Mouse (Mus musculus): ENCODE measurements around the gene 4930451I11Rik.

Gene 4930451I11Rik

DNA sequence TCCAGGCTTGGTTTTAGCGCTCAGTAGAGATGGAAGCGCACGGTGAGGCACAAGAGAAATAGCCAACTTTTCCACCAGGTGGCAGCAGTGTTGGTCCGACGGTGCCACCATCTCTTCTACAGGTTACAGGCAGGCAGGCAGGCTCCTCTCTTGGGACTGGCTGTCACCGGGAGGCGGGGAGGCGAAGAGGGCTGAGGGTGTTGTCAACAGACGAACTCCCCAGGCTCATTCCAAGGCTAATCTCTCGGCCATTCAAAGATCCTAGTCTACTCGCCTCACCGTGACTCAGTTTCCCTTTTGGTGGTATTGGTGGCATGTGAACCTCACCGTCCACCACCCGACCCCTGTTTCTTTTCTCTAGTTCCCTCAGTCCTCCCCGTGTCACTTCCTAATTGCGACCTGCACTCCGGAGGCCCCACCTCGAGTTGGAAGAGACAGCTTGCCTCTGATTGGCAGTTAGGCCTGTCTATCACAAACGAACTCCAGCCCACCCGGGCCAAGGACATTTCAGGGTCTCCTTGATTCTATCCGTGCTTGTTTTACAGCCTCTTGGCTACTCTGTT lies 678 bp upstream of the 4930451I11Rik start:
- peak; percentile 91 for DNase-seq

DNA sequence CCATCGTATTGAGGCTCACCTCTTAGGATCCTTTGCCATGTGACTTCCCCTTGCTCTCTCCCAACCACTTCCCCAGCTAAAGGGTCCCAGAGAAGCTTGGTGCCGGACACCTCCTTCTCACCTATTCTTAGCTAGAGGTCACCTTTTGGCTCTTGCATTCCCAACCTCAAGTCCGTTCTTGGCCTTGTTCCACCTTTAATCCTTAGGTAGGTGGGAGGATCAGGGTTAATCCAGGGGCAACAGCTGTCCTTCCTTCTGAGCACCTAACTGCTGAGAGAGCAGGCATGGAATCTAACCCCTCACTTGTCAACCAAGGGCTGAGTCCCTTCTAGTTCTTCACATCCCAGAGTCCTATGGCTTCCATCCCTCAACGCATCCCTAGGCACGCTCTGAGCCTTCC lies 5.5 kb downstream of the 4930451I11Rik start:
- DNase-seq: no peak

DNA sequence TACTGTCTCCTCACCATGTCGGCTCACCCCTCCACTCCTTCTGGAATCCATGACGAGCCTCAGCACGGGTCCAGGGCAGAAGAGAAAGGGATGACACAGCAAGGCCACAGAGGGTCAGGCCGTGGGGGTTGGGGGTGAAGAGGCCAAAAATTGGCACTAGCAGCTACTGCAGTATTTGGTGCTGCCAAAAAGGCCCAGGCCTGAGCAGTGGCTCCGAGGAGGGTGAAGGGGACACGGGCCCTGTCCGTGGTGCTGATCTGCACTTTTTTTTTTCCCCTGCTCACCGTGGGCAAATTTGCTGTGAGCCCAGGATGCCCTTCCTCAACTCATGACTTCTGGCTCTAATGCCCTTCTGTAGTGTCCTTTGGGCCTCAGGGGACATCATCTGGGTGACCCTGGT lies 6.0 kb downstream of the 4930451I11Rik start:
- peak; percentile 66 for DNase-seq

- no peak for DNase-seq
Measured at GRCm38 (mm10) chr7:126823940-126824339, 7.5 kb downstream of the 4930451I11Rik start.

DNA sequence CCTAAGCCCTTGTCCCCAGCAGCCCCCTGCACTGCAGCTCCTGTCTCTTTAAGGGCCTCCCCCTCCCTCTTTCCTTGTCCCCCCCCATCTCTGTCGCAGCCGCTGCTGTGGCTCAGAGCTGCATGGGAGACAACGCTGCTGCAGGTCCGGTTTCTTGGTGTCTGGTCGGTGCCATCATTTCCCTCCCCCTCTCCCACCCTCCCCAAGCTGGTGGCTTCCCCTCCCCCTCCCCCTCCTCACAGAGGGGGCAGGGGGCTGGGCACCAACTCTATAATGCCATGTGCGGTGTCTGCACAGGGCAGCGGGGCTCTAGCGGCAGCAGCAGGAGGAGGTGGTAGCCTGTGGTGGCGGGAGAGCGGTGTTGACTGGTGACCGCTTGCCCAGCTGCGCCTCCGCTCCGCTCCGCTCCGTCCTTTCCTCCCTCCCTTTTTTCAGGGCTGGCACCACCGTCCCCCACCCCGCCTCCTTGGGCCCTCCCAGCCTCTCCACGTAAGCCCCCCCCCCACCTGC lies 8.2 kb downstream of the 4930451I11Rik start:
- no peak for DNase-seq

DNA sequence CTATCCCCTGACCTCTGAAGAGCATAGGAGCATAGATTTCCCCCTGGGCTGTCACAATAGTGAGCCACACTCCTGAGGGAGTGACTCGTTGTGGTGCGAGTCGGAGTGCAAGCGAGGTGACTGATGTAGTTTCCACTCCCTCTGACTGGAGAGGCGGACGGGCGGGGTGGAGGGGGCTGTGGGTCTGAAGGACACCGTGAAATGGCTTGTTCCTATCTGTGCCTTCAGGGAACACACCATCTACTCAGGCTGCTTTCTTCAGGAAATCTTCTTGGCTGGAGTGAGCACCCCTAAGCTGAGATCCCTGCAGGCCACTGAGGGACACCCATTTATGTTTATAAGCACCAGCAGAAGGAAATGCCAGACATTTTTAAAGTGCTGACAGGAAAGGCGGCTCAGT lies 8.7 kb downstream of the 4930451I11Rik start:
- no peak for DNase-seq

GRCm38 (mm10) chr7:126821835-126822511 lies 9.5 kb downstream of the 4930451I11Rik start:
- peak; percentile 87 for DNase-seq

DNA sequence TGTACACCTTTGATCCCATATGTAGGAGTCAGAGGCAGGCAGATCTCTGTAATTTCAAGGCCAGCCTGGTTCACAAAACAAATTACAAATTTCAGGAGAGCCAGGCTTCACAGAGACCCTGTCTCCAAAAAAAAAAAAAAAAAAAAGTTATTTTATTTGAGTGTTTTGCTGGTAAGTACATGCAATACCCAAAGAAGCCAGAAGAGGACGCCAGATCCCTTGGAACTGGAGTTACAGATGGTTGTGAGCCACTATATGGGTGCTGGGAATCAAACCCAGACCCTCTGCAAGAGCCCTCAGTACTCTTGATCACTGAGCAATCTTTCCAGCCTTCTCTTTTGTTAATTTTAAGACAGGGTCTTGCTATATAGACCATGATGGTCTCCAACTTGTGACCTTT lies 12.6 kb downstream of the 4930451I11Rik start:
- DNase-seq: no peak

DNA sequence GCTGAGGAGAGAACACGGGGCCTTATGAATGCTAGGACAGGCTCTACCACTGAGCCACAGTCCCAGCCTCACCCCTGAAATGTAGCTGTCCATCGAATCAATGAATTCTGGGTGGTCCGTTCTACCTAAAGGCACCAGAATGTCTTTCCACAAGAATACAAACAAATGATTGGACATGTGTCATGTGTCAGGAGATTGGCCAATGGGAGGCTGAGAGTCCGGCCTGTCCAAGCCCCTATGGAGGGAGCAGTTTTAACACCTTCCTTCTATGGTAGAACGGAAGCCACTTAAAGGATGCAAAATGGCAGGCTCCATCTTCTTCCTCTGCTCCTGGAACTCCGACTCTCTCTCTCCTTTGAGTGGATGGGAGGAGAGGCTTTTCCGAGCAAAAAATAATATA lies 13.8 kb downstream of the 4930451I11Rik start:
- no peak for DNase-seq

- no peak for DNase-seq
Measured at GRCm38 (mm10) chr7:126816494-126816893, 14.9 kb downstream of the 4930451I11Rik start.

DNA sequence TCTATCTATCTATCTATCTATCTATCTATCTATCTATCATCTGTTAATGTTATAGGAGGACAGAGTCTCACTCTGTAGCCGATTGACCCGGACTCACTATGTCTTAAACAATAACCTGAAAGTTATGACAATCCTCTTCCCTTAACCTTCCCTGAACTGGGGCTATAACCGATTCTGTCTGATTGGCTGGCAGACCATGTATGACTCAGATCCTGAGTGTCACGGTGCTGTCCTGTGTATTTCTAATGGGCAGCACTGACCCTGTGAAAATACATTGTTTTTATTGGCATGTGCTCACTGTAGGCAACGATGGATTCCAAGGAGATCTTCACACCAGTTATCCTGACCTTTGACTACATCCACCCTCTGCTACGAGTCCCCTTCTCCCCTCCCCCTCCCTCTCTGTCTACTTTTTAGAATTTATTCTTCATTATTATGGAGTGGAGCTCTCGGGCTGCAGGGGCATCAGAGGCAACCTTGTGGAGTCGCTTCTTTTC lies 15.7 kb downstream of the 4930451I11Rik start:
- DNase-seq: no peak

DNA sequence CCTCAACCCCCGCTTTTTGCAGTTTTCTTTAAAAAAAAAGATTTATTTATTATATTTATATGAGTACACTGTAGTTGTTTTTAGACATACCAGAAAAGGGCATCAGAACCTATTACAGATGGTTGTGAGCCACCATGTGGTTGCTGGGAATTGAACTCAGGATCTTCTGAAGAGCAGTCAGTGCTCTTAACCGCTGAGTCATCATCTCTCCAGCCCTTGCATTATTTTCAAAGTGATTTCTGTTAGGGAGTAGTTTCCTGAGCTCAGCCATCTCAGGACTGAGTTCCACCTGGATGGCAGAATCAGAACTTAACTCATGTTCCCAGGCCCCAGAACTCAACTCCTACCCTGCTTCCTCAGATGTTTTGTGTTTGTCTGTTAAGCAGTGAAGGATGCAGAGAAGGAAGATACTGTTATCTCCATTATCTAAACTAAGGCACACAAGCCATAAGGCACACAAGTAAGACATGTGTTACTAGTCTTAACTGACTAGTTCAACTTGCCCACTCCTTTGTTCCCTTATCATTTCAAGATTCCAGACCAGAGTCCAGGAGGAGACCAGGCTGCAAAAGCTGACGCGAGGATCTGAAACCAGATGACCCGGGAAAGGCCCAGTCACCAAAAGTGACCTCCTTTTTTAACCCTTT lies 21.6 kb downstream of the 4930451I11Rik start:
- DNase-seq: no peak

- DNase-seq: peak; percentile 61
Measured at GRCm38 (mm10) chr7:126808703-126809455, 22.6 kb downstream of the 4930451I11Rik start.

- no peak for DNase-seq
Measured at GRCm38 (mm10) chr7:126807405-126807804, 24.0 kb downstream of the 4930451I11Rik start.

- no peak for DNase-seq
Measured at GRCm38 (mm10) chr7:126806956-126807355, 24.5 kb downstream of the 4930451I11Rik start.

- no peak for DNase-seq
Measured at GRCm38 (mm10) chr7:126803751-126804150, 27.7 kb downstream of the 4930451I11Rik start.

- no peak for DNase-seq
Measured at GRCm38 (mm10) chr7:126803181-126803580, 28.3 kb downstream of the 4930451I11Rik start.

- DNase-seq: no peak
Measured at GRCm38 (mm10) chr7:126802134-126802889, 29.1 kb downstream of the 4930451I11Rik start.

GRCm38 (mm10) chr7:126801057-126801422 lies 30.4 kb downstream of the 4930451I11Rik start:
- DNase-seq: no peak

DNA sequence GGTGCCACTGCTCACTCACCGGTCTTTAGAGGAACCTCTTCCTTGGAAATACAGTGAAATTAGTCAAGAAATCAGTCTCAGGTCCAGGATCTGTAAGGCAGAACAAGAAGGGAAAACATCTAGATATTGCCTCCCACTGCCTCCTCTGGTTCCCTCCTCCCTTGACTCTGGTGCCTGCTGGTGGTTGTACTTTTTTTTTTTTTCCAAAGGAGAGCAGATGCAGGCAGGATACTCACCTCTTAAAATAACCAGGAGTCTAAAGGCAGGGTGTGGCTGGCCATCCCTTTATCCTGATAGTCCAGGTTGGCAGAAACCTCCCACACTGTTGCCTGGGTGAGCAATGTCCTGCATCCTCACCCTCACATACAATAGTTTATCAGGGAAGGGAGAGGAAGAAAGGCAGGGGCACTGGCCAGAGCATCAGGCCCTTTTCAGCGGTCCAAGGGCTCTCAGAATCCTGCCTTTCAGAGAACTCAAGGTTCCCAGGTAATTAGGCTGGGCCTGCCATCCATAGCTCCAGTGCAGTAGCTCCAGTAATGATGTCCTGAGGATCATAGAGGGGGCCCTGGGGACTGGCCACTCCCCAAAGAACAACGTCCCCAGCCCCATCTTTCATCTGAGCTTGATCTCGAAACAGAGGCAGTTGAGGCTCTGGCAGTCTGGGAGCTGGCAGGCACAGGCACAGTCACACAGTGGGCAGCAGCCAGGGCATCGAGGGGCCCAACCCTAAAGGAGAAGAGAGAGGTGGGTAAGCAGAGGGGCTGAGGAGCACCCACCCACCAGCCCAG lies 31.0 kb downstream of the 4930451I11Rik start:
- no peak for DNase-seq

DNA sequence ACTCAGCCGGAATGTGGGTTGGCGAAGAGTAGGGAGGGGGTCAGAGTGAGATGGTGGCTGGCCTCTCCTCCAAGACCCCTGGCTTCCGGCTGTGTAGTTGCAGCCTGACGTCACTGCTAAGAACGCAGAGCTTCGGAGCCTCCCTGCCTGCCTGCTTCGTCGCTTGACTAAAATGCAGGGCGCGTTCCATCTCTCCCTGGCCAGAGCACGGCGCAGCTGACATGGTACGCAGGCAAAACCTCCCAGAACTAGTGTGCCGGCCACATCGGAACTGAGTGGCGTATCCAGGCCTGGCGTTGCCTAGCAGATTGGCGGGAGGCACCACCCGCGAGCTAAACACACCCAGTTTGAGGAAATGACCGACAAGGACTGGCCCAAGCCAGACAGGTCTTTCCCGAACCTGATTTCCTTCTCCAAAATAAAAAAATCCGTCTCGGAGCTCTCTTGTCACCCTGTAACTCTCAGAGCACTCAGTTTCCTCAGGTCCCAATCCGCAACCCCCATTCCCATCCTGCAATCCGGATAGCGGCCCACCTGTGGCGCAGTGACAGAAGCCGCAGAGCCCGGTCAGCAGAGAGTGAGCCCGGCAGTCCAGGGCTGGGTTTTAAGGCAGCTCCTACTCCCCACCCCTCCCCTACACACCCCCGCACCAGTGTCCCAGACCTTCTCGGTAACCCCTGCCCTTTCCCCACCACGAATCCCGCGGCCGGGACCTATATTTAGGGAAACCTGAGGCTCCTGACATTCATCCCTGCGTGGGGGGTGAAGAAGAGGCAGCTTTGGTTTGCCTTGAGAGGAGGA lies 31.8 kb downstream of the 4930451I11Rik start:
- peak; percentile 51 for DNase-seq
